Mouse (Mus musculus) liver, embryonic 14.5 days (tissue): Measurements from ENCODE around the gene Calm1. TPM values are rescaled to one million over a fixed set of nuclear protein-coding genes. Genes with fewer than 3 reads are reported as not detected.

Experiments
- ATAC-seq: fragments of 200-750 bp; cut with Nextera tagmentation; 2 replicates; pipeline ENCODE4 v1.8.0; 2017; ENCODE audit warnings: moderate number of reproducible peaks, mild to moderate bottlenecking, moderate library complexity; ENCODE audit not compliant: insufficient read depth
- DNase-seq, 3 experiments: peaks; one replicate each; pipeline ENCODE4 v3.0.0-alpha.2; 2012 to 2013; ENCODE audit warnings: low read depth in 3 of 3, low spot score in 3 of 3
- H3K27ac ChIP-seq: fragments of 300-500 bp; sonication (generic); 2 replicates; pipeline ENCODE4 v1.5.1; 2014; ENCODE audit warnings: moderate library complexity, mild to moderate bottlenecking, control low read depth, inconsistent platforms
- H3K27me3 ChIP-seq: fragments of 300-500 bp; sonication (generic); 2 replicates; pipeline ENCODE4 v1.6.1; 2014; ENCODE audit warnings: mild to moderate bottlenecking, low read length, moderate library complexity; ENCODE audit not compliant: control insufficient read depth, insufficient read depth
- H3K36me3 ChIP-seq: fragments of 300-500 bp; sonication (generic); replicated peaks from 2 replicates; pipeline ENCODE4 v1.6.1; 2014; ENCODE audit warnings: low read depth; ENCODE audit not compliant: control insufficient read depth, insufficient read depth
- H3K4me1 ChIP-seq, 2 experiments: fragments of 200-500 bp in 1 of 2; fragments of 300-500 bp in 1 of 2; sonication (generic) in 1 of 2; replicated peaks; 2 replicates each; pipeline ENCODE4 v1.6.1; 2012 to 2014; ENCODE audit warnings: antibody characterized with exemption in 1 of 2, inconsistent platforms in 1 of 2, low read length in 1 of 2; ENCODE audit not compliant: control insufficient read depth in 2 of 2, insufficient read depth in 2 of 2
- H3K4me2 ChIP-seq: fragments of 300-500 bp; sonication (generic); 2 replicates; pipeline ENCODE4 v1.6.1; 2014; ENCODE audit warnings: low read depth, mild to moderate bottlenecking, control low read depth, moderate library complexity
- H3K4me3 ChIP-seq, 2 experiments: fragments of 200-500 bp in 1 of 2; fragments of 300-500 bp in 1 of 2; sonication (generic) in 1 of 2; 2 replicates each; pipeline ENCODE4 v1.5.1; 2012 to 2014; ENCODE audit warnings: low read depth in 2 of 2, low read length in 2 of 2, mild to moderate bottlenecking in 2 of 2, control low read depth in 1 of 2, inconsistent platforms in 1 of 2, moderate library complexity in 1 of 2; ENCODE audit not compliant: insufficient read depth in 1 of 2
- H3K9ac ChIP-seq: fragments of 300-500 bp; sonication (generic); replicated peaks from 2 replicates; pipeline ENCODE4 v1.6.1; 2014; ENCODE audit warnings: mild to moderate bottlenecking, control low read depth, moderate library complexity
- H3K9me3 ChIP-seq: fragments of 300-500 bp; sonication (generic); 2 replicates; pipeline ENCODE4 v1.6.1; 2016; ENCODE audit warnings: low read length, mixed read lengths; ENCODE audit not compliant: control insufficient read depth
- CTCF ChIP-seq: IDR thresholded peaks from 2 replicates; pipeline ENCODE4 v1.5.1; 2016; ENCODE audit warnings: antibody characterized with exemption, low read depth, control low read depth
- EP300 ChIP-seq: IDR thresholded peaks from 2 replicates; pipeline ENCODE4 v1.6.1; 2016; ENCODE audit warnings: antibody characterized with exemption, low read depth
- WGBS: fragments of 180-500 bp; shearing (Covaris S2); extraction: QIAGEN DNeasy Blood & Tissue Kit; methylation state at CpG from one replicate; pipeline ENCODE4 v1.1.7; 2014; ENCODE audit not compliant: insufficient replicate concordance; 5-methylcytosine and 5-hydroxymethylcytosine counted together
- polyA plus RNA-seq, 2 experiments: library from polyadenylated mRNA; depleted of rRNA in 1 of 2; stranded (reverse) in 1 of 2; unstranded in 1 of 2; fragments of >200 nt; fragmentation: Nextera tagmentation in 1 of 2; extraction: Ambion mirVana in 1 of 2; gene quantifications; 2 replicates each; pipeline versions ENCODE4 v1.2.1 to v1.2.3; 2012 to 2014

Gene Calm1
- polyA plus RNA-seq, 2 experiments, result 115 to 571 TPM

DNA sequence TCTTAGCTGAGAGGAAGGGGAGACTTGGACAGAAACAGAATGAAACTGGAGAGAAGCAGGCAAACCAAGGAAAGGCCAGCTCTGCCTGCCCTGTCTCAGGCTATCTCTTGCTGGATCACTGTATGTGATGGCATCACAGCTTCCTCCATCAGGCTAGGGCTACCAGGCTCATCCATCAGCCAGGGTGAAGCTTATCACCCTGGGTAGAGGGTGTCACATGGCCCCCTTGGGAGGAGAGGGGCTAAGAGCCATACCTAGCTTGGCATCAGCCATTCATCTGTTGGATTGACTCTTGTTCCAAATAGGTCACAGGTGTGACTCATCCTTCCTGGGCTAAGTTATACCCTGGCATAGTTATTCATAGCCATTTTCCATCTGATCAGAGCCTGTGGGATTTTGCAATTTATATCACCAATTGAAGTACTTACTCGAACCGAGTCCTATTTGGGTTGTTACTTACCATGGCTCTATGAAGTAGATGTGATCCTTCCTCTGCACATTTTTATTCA is 56.3 kb downstream of the Calm1 start:
- no peak overlapping the region for H3K9ac ChIP-seq
- no peak overlapping the region for H3K4me2 ChIP-seq
- WGBS, result 62% methylated on average over 2 of the region's 2 CpGs
- no peak for DNase-seq
- H3K4me3 ChIP-seq, result no peak overlapping the region
- H3K36me3 ChIP-seq, result no peaks in the 10 kb centered on the region
- ATAC-seq, result no peak
- no peaks in the 10 kb centered on the region for H3K9me3 ChIP-seq
- H3K27me3 ChIP-seq, result no peaks in the 10 kb centered on the region
- no peaks in the 10 kb centered on the region for H3K4me1 ChIP-seq
- H3K27ac ChIP-seq, result no peak overlapping the region
- TF ChIP-seq CTCF (no peak), EP300 (no peak)

DNA sequence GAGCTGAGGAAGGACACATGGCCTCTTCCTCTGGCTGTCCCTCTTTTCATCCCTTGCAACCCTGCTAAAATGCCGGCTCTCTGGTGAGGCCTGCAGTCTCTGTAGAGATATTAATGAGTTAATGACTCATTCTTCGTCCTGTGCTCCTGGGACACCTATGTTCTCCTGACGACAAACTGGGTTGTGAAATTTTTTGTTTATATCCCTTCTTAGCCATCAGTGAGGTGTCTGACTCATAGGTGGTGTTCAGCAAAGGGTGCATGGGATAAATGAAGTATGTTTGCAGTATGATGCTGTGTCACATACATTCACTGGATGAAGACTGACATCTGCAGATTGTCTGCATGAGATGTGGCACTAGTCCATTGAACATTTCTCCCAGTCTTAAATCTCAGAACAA is 58.5 kb downstream of the Calm1 start:
- ATAC-seq, result no peak

More for the DNA sequence above, 58.5 kb downstream of the Calm1 start:
- no peak for DNase-seq
- Histone ChIP-seq H3K4me3 (no peak overlapping the region), H3K27ac (no peak overlapping the region), H3K4me1 (no peaks in the 10 kb centered on the region), H3K27me3 (no peaks in the 10 kb centered on the region), H3K9ac (no peak overlapping the region), H3K4me2 (no peak overlapping the region), H3K9me3 (no peaks in the 10 kb centered on the region), H3K36me3 (no peaks in the 10 kb centered on the region)
- 53% methylated on average over 3 of the region's 3 CpGs for WGBS
- TF ChIP-seq EP300 (no peak), CTCF (no peak)

Other genes with a start within 250 kb of the Calm1 start
- 0.23 and 0.24 TPM in 2 replicates for gene Kcnk13, start 234.9 kb upstream of the Calm1 start, polyA plus RNA-seq (2012; rRNA removed)
- 0.48 and 0.58 TPM in 2 replicates for gene Kcnk13, start 234.9 kb upstream of the Calm1 start, polyA plus RNA-seq (2014; fragmentation: Nextera tagmentation; extraction: Ambion mirVana)
- 33.3 and 66.9 TPM in 2 replicates for gene Psmc1, start 89.3 kb upstream of the Calm1 start, polyA plus RNA-seq (2012; rRNA removed)
- 148 TPM in 2 replicates for gene Psmc1, start 89.3 kb upstream of the Calm1 start, polyA plus RNA-seq (2014; fragmentation: Nextera tagmentation; extraction: Ambion mirVana)
- gene Nrde2, start 39.8 kb upstream of the Calm1 start, polyA plus RNA-seq (2012; rRNA removed), result 2.5 and 3.6 TPM in 2 replicates
- gene Nrde2, start 39.8 kb upstream of the Calm1 start, polyA plus RNA-seq (2014; fragmentation: Nextera tagmentation; extraction: Ambion mirVana), result 4.1 and 4.2 TPM in 2 replicates